Mouse (Mus musculus): ENCODE results near the gene Erc2.

GRCm38 (mm10) chr14:28155706-28156105 is 533.5 kb downstream of the Erc2 start:
- TF ChIP-seq POLR2A (IDR thresholded peaks at IDR 0.05; ENCODE audit: extremely low read depth, insufficient read depth, low read length) (no peak), CTCF (IDR thresholded peaks at IDR 0.05; ENCODE audit: low read depth, low read length) (no peak)
